Mouse (Mus musculus) hindbrain, embryonic 11.5 days (tissue): ENCODE measurements around the gene Paxx. TPM values are rescaled to one million over a fixed set of nuclear protein-coding genes. Genes with fewer than 3 reads are reported as not detected.

Experiments
- ATAC-seq: fragments of 200-750 bp; cut with Nextera tagmentation; 2 replicates; pipeline ENCODE4 v1.8.0; 2017; ENCODE audit warnings: mild to moderate bottlenecking, moderate TSS enrichment, moderate library complexity; ENCODE audit not compliant: low FRiP score
- DNase-seq: peaks from one replicate; pipeline ENCODE4 v3.0.0-alpha.2; 2015; ENCODE audit warnings: low spot score
- H3K27ac ChIP-seq: fragments of 300-500 bp; sonication (generic); 2 replicates; pipeline ENCODE4 v1.5.1; 2014; ENCODE audit warnings: mild to moderate bottlenecking, low read depth, low read length
- H3K27me3 ChIP-seq: fragments of 300-500 bp; sonication (generic); 2 replicates; pipeline ENCODE4 v1.6.1; 2014; ENCODE audit warnings: mild to moderate bottlenecking, low read length, moderate library complexity, mixed read lengths; ENCODE audit not compliant: control insufficient read depth, insufficient read depth
- H3K36me3 ChIP-seq: fragments of 300-500 bp; sonication (generic); 2 replicates; pipeline ENCODE4 v1.6.1; 2014; ENCODE audit warnings: mild to moderate bottlenecking, low read length, moderate library complexity, mixed read lengths; ENCODE audit not compliant: control insufficient read depth, insufficient read depth
- H3K4me1 ChIP-seq: fragments of 300-500 bp; sonication (generic); replicated peaks from 2 replicates; pipeline ENCODE4 v1.6.1; 2014; ENCODE audit warnings: low read length, mixed read lengths; ENCODE audit not compliant: control insufficient read depth, insufficient read depth
- H3K4me2 ChIP-seq: fragments of 300-500 bp; sonication (generic); replicated peaks from 2 replicates; pipeline ENCODE4 v1.6.1; 2014; ENCODE audit warnings: mild to moderate bottlenecking, low read depth, low read length
- H3K4me3 ChIP-seq: fragments of 300-500 bp; sonication (generic); 2 replicates; pipeline ENCODE4 v1.5.1; 2014; ENCODE audit warnings: low read depth, low read length
- H3K9ac ChIP-seq: fragments of 300-500 bp; sonication (generic); 2 replicates; pipeline ENCODE4 v1.6.1; 2014; ENCODE audit warnings: low read depth, low read length
- H3K9me3 ChIP-seq: fragments of 300-500 bp; sonication (generic); 2 replicates; pipeline ENCODE4 v1.6.1; 2016; ENCODE audit warnings: low read length; ENCODE audit not compliant: control insufficient read depth
- WGBS: fragments of 180-500 bp; shearing (Covaris S2); extraction: QIAGEN DNeasy Blood & Tissue Kit; methylation state at CpG from one replicate; pipeline ENCODE4 v1.1.7; 2014; 5-methylcytosine and 5-hydroxymethylcytosine counted together
- polyA plus RNA-seq: library from polyadenylated mRNA; unstranded; fragments of >200 nt; fragmentation: Nextera tagmentation; extraction: Ambion mirVana; gene quantifications from 2 replicates; pipeline ENCODE4 v1.2.1, GENCODE M21; 2014

Gene Paxx
- polyA plus RNA-seq, 1 experiment from 2014 or later: 28.0 TPM

- no peaks in the 10 kb centered on the region for H3K36me3 ChIP-seq
- H3K9ac ChIP-seq: peak within 1 kb of the TSS; percentile 96
- peak; percentile 87 for ATAC-seq
- peaks cover 4% of the 10 kb centered on the region; the same call in 1 of the 2 replicates for H3K4me1 ChIP-seq
- H3K9me3 ChIP-seq: no peaks in the 10 kb centered on the region
- H3K4me2 ChIP-seq: peak within 1 kb of the TSS; percentile 83
- no peaks in the 10 kb centered on the region for H3K27me3 ChIP-seq
- 0 out of 2 replicates have a peak within 1 kb of the TSS, but pooled peaks have one; percentile 19 for H3K27ac ChIP-seq
- DNase-seq: peak; percentile 94
- WGBS: 2% methylated on average over 27 of the region's 44 CpGs
- peak within 1 kb of the TSS; percentile 86 for H3K4me3 ChIP-seq
Observed at GRCm38 (mm10) chr2:25500576-25501405, 39.9 kb upstream of the Paxx start, which contains the start of gene Fbxw5. Fbxw5 (plus strand) TSS chr2:25500750.

GRCm38 (mm10) chr2:25500071-25500575, 39.2 kb upstream of the Paxx start:
- Histone ChIP-seq H3K9me3 (no peaks in the 10 kb centered on the region), H3K27ac (no peak overlapping the region), H3K4me3 (peak overlapping the region; percentile 86), H3K27me3 (no peaks in the 10 kb centered on the region), H3K9ac (peak overlapping the region; percentile 44; the same call in 1 of the 2 replicates), H3K36me3 (no peaks in the 10 kb centered on the region), H3K4me1 (peaks cover 4% of the 10 kb centered on the region; the same call in 1 of the 2 replicates), H3K4me2 (peak overlapping the region; percentile 43)
- ATAC-seq (peak; percentile 53), DNase-seq (no peak)
- 64% methylated on average over 6 of the region's 6 CpGs for WGBS

GRCm38 (mm10) chr2:25498622-25499478, 38.0 kb upstream of the Paxx start:
- Histone ChIP-seq H3K27me3 (no peaks in the 10 kb centered on the region), H3K36me3 (no peaks in the 10 kb centered on the region), H3K9ac (no peak overlapping the region), H3K9me3 (no peaks in the 10 kb centered on the region), H3K4me3 (no peak overlapping the region), H3K4me1 (peaks cover 4% of the 10 kb centered on the region; the same call in 1 of the 2 replicates), H3K27ac (no peak overlapping the region), H3K4me2 (no peak overlapping the region)
- ATAC-seq (no peak), DNase-seq (no peak)
- WGBS: 75% methylated on average over 15 of the region's 15 CpGs

GRCm38 (mm10) chr2:25497846-25498575, 37.1 kb upstream of the Paxx start:
- no peak overlapping the region for H3K4me3 ChIP-seq
- H3K27ac ChIP-seq: no peak overlapping the region
- no peak overlapping the region for H3K9ac ChIP-seq
- WGBS: 59% methylated on average over 6 of the region's 6 CpGs
- H3K36me3 ChIP-seq: no peaks in the 10 kb centered on the region
- H3K4me2 ChIP-seq: no peak overlapping the region
- peaks cover 4% of the 10 kb centered on the region; the same call in 1 of the 2 replicates for H3K4me1 ChIP-seq
- DNase-seq (no peak), ATAC-seq (no peak)
- H3K9me3 ChIP-seq: no peaks in the 10 kb centered on the region
- H3K27me3 ChIP-seq: no peaks in the 10 kb centered on the region

DNA sequence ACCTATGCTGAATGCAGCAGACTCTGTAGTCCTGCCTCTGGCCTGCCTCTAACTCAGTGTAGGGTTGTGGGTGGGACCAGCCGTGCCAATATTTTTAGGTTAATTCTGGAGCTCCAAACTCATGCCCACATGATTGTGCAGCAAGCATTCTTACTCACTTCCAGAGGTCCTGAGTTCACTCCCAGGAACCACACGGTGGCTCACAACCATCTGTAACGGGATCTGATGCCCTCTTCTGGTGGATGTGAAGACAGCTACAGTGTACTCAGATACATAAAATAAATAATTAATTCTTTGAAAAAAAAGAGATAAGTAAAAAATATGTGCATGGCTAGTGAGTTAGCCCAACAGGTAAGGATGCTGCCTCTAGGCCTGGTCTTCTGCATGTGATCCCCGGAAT, 35.6 kb upstream of the Paxx start:
- H3K27ac ChIP-seq: no peak overlapping the region
- H3K27me3 ChIP-seq: no peaks in the 10 kb centered on the region
- H3K4me1 ChIP-seq: peaks cover 2% of the 10 kb centered on the region; the same call in 1 of the 2 replicates
- ATAC-seq: no peak
- H3K9me3 ChIP-seq: no peaks in the 10 kb centered on the region
- H3K36me3 ChIP-seq: no peaks in the 10 kb centered on the region
- DNase-seq: peak; percentile 41
- H3K9ac ChIP-seq: no peak overlapping the region
- no peak overlapping the region for H3K4me3 ChIP-seq
- 49% methylated on average over 4 of the region's 4 CpGs for WGBS
- no peak overlapping the region for H3K4me2 ChIP-seq

GRCm38 (mm10) chr2:25493476-25493961, 32.6 kb upstream of the Paxx start, which contains the start of gene Lcn12:
Lcn12 (minus strand) TSS chr2:25493911.
- Histone ChIP-seq H3K9me3 (no peaks in the 10 kb centered on the region), H3K4me2 (no peak within 1 kb of the TSS), H3K9ac (no peak within 1 kb of the TSS), H3K4me3 (no peak within 1 kb of the TSS), H3K4me1 (no peaks in the 10 kb centered on the region), H3K27ac (no peak within 1 kb of the TSS), H3K27me3 (no peaks in the 10 kb centered on the region), H3K36me3 (no peaks in the 10 kb centered on the region)
- DNase-seq: no peak
- WGBS: 93% methylated on average over 5 of the region's 5 CpGs
- ATAC-seq: no peak

DNA sequence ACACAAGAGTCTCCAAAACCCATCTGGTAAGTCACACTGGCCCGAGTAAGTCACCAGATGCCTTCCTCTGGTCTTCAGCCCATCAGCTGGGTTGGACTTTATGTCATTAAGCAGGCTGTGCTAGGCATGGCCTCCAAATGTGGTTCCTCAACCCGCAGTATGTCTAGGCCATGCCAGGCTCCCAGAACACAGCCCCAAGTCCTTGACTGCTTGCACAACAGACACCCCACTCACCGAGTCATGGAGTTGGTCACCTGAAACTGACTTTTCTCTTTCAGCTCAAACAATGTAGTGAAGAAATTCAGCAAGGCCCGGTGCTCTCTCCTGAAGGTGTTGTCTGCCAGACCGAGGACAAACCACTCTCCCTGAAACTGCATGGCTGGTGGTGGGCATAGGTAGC, 32.1 kb upstream of the Paxx start:
- no peak for DNase-seq
- ATAC-seq: no peak
- no peaks in the 10 kb centered on the region for H3K9me3 ChIP-seq
- no peak overlapping the region for H3K9ac ChIP-seq
- no peaks in the 10 kb centered on the region for H3K36me3 ChIP-seq
- no peak overlapping the region for H3K27ac ChIP-seq
- H3K27me3 ChIP-seq: no peaks in the 10 kb centered on the region
- no peak overlapping the region for H3K4me2 ChIP-seq
- no peak overlapping the region for H3K4me3 ChIP-seq
- WGBS: 82% methylated on average over 5 of the region's 5 CpGs
- H3K4me1 ChIP-seq: no peaks in the 10 kb centered on the region

- DNase-seq: no peak
- no peak overlapping the region for H3K4me2 ChIP-seq
- H3K4me1 ChIP-seq: no peaks in the 10 kb centered on the region
- no peak overlapping the region for H3K27ac ChIP-seq
- no peak overlapping the region for H3K9ac ChIP-seq
- H3K27me3 ChIP-seq: no peaks in the 10 kb centered on the region
- WGBS: 81% methylated on average over 7 of the region's 7 CpGs
- no peaks in the 10 kb centered on the region for H3K9me3 ChIP-seq
- no peaks in the 10 kb centered on the region for H3K36me3 ChIP-seq
- ATAC-seq: no peak
- H3K4me3 ChIP-seq: no peak overlapping the region
Observed at GRCm38 (mm10) chr2:25488671-25489068, 27.8 kb upstream of the Paxx start.
